Mouse (Mus musculus) gastrocnemius, postnatal 14 days (tissue): Measurements from ENCODE around the gene Pola1. TPM values are rescaled to one million over a fixed set of nuclear protein-coding genes. Genes with fewer than 3 reads are reported as not detected.
"Not testable (repeated sequence)": the region's sequence is repeated elsewhere in the genome, so short reads cannot be mapped to it uniquely, and the experiment has no call there.

Experiments used
- DNase-seq: peaks from one replicate; pipeline ENCODE4 v3.0.0; 2021; ENCODE audit warnings: mixed read lengths
- intact Hi-C: fragments of 180-260 bp; cut with DNase I; formaldehyde crosslinking; loops from one replicate; pipeline ENCODE4 v1.15.1; 2025; ENCODE audit warnings: low total_unique reads
- total RNA-seq, 2 experiments: library from RNA; stranded (reverse); gene quantifications; 2 replicates each; pipeline ENCODE4 v1.2.3; 2021

Gene Pola1
- total RNA-seq, 2 experiments from 2014 or later, result 3.7 to 4.3 TPM

DNA sequence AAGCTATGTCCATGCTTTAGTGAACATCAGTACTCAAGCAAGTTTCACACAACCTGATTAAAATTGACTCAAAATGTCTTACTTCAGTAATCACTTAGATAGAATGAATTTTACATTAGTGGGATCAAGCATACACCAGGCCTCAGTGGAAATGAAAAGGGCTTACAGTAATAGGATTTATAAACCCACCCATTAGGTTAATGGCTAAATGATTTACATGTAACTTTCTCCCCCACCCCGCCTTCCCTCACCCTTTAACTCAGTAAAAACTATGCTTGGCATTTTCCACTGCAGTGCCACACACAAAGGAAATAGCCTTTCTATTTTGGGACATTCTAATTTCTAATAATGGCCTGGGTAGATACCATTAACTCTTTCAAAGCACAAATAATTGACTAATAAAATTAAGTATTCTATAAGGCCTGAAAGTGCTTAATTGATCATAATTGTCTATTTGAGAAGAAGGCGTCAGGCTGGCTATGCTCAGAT, 129.0 kb downstream of the Pola1 start:
- no peak for DNase-seq
- intact Hi-C loops, result no loop called here

- DNase-seq, result no peak
- intact Hi-C loops, result no loop called here
Observed at GRCm38 (mm10) chrX:93497597-93497996, 134.4 kb downstream of the Pola1 start.

GRCm38 (mm10) chrX:93465711-93466110, 166.2 kb downstream of the Pola1 start:
- no peak for DNase-seq
- intact Hi-C loops, result loop anchor here (5.0 kb wide), 1 partner anchor 183 kb away; no protein-coding TSS in a partner anchor

GRCm38 (mm10) chrX:93429738-93430260, 202.2 kb downstream of the Pola1 start:
- DNase-seq, result no peak
- intact Hi-C loops, result no loop called here

DNA sequence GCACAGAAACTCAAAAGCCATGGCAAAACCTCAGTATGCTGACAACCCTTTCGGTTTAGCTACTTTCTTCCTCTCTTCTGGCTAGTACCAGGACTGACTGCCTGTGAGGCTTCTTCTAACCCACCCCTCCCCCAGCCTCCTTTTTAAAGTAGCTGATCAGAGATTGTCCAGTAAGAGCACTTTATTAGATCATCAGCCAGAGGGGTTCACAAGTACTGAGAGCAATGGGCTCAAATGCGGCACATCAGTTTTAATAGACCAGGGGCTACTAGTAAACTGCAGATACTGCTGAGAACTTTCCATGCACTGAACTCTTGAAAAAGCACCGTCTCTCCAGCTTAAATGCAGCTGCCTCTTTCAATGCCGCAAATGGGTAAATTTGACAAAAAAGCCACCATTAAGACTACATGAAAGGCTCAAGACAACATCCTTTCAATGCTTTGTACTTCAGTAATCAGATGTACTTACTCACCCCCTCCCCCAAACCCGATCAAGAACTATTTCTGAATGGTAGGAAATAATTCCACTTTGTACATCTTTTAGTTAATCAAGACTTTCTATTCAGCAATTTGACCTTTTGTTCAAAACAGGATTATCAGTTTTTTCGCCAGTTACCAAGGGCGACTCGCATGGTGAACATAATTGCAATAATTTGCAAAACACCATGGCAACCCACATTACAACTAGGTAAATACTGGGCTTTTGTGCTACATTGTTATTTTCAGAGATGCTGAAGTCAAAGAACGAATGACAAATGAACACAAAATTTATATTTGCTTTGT, 202.8 kb downstream of the Pola1 start:
- DNase-seq, result no peak
- intact Hi-C loops, result no loop called here

DNA sequence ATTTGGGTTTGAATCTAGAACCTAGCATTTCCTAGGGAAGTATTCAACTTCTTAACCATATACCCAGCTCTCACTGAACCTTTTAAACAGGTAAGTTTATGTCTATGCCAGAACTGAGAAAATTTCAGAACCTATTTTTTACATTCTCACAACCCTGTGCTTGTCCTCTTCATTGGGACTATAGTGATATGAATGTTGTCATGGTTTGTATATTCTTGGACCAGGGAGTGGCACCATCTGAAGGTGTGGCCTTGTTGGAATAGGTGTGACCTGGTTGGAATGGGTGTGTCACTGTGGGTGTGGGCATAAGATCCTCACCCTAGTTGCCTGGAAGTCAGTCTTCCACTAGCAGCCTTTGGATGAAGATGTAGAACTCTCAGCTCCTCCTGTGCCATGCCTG, 231.1 kb downstream of the Pola1 start:
- DNase-seq, intact Hi-C loops: not testable (repeated sequence)

DNA sequence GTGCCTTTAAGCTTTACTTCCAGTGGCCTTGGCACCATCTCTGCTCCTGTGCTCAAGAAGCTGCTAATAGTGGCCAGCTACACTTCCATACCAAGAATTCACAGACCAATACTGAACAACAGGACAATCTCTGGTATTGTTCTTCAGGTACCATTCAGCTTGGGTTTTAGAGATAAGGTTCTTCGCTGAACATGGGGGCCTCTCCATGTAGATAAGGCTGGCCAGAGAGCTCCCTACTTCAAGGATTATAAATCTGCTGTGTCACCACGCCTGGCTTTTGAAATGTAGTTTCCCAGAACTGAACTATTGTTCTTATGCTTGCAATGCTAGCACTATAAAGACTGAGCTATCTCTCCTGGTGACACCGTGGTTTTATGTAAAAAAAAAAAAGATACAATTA, 234.9 kb downstream of the Pola1 start:
- intact Hi-C loops, result no loop called here
- no peak for DNase-seq

DNA sequence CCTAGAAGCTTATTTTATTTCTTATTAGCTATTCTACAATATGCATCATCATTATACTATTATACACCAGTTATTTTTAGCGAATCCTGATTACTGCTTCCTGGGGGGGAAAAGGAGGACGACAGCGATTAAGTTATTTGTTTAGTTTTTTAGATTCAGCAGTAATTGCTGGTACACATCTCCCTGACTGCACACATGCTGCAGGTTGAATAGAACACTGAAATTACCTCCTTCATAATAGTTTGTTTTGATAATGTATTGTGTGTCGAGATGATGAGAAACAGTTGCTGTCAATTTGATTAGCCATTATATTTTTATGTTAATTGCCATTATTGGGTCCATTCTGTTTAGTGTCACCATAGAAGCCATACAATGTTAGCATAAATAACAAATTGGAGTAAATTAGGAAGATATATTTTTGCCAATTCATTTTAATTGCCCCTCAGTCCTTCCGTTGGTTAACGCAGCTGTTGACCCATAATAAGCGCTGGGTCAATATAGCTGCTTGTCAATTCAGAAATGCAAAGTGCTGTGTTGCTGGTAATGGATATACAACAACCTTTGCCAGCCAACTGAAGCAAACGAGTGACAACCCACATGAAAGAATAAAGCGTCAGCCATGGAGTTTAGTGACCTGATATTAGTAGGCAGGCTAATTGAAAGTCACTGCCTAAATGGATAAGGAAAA, 254.5 kb downstream of the Pola1 start:
- DNase-seq, result no peak
- intact Hi-C loops, result no loop called here

DNA sequence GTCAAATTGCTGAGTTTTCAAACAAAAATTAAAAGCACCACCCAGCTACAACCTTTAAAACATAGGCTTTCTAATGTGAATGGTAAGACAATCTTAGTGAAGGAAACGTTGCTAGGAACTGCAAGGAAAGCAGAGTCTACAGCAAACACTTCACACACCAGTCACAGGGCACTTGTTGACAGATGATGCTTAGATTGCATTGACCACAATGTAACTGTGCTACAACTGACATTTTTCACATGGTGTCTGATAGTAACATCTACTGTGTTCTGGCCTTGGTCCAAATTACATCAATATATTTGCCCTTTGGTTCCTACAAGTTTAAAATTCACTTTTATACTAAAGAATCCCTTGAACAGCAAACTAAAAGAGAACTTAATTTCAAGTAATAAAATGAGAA, 258.5 kb downstream of the Pola1 start:
- intact Hi-C loops, result loop anchor here (5.0 kb wide), 1 partner anchor 541 kb away; no protein-coding TSS in a partner anchor

DNA sequence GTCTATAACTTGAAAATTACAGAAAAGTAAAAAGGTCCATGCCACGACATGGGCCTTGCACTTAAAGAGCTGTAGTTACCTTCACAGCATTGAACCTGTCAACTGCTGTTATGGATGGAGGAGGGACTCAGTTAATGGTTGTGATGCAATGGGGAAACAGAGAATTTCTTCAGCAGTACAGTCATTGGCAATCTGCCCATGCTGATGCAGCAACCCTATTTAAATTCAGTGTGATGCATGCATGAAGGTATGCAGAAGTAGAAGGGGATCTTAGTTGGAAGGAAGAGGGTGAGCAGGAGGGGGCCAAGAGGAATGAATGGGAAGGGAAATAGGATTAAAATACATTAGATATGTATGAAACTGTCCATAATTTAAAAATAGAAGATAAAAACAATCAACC, 262.2 kb downstream of the Pola1 start:
- DNase-seq, result no peak
- intact Hi-C loops, result loop anchor here (5.0 kb wide), 1 partner anchor 537 kb away; no protein-coding TSS in a partner anchor

More for the DNA sequence above, 258.5 kb downstream of the Pola1 start:
- no peak for DNase-seq

- intact Hi-C loops, result no loop called here
- DNase-seq, result no peak
Observed at GRCm38 (mm10) chrX:93368211-93368610, 263.7 kb downstream of the Pola1 start.

GRCm38 (mm10) chrX:93321336-93321735, 310.6 kb downstream of the Pola1 start:
- intact Hi-C loops, result no loop called here
- no peak for DNase-seq

DNA sequence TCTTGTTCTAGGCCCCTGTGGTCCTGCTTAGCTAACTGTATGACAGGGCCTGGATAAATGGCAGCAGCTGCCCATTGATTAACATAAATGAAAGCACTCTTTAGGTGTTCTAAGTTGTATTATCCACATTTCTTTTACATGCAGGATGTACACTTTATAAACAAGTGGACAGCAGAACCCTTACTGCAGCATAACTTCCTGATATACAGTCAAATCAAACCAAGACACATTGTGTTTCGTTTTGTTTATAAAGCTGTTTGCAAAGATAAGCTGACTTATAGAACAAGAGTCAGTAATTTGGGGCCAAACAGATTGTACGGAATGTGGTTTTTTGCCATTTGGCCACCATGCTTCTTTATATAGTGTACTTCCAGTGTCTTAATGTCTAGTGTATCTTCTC, 312.0 kb downstream of the Pola1 start:
- intact Hi-C loops, result no loop called here
- no peak for DNase-seq

DNA sequence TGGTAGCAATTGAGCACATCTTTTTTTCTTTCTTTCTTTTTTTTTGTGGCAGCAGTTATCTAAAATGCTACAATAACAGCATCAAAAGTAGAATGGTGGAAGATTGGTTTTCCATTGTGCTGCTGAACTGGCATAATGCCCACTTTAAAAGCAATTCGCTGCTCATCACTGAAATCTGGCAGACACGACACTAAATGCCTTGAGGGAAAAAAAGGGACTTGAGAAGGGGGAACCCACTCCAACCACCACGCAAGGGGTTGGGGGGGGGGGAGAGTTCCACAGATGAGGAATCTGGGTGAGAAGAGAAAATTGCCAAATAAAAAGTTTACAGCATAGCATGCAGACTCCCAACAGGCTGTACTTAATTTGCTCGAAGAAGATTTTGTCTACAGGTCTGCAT, 314.4 kb downstream of the Pola1 start:
- DNase-seq, result no peak
- intact Hi-C loops, result no loop called here

DNA sequence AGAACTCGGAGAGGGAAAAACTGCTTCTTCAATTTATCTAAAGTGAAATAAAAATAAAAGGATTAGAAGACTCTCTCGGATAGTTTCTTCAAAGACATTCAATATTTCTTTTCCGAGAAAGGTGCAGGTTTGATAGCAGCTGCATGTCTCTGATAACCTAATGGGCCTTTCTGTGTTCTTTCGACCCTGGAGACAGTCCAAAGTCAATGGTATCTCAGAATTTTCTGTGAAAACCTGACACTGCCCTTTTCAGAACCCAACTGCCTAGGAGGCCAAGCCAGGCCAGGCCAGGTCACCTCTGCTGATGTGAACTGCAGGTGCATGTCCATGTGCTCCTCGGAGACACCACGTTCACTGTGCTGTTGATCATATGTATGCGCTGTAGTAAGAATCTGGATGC, 326.2 kb downstream of the Pola1 start:
- no peak for DNase-seq
- intact Hi-C loops, result no loop called here

DNA sequence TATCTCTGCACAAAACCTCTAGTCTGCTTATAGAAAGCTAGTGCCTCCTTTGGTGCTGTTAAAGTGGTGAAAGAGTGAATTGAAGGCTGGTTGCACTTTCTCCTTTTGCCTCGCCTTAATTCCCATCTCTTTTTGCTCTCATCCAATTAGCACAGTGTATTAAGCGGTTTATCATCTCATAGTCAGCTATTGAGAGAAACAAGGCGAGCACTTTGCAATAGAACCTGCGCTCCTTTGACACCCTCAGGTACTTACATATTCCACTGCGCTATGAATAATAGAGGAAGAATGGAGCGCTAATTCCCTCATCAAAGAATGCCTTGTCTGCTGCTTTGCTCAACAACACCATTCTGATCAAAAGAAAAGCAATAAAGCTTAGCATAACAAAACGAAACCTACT, 330.2 kb downstream of the Pola1 start:
- intact Hi-C loops, result no loop called here
- DNase-seq, result no peak

DNA sequence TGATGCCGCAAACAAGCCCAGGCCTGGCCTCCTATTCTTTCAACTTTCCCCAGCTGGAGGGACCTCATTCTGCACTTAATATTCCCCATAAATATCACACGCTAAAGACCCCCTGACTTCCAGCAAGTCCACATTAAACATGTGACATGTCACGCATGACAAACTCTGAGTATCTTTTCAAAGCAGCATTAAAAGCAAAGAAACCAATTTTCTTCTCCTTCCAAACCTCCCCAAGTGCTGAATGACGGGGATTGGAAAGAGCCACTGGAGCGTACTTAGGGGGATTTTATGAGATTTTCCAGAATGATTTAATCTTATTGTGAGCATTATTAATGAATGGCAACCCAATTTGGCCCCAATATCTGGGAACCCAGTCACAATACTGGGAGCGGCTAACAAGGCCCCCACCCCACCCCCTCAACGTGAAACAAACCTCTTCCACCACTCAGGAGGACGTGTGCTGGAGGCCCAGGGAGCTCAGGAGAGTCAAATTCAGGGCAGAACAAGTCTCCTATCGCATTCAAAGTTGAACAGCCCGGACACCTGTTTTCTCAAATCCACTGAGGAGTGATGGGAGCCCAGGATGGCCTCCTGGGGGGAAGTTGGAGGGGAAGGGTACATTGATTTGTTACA, 331.7 kb downstream of the Pola1 start:
- intact Hi-C loops, result no loop called here
- DNase-seq, result no peak

DNA sequence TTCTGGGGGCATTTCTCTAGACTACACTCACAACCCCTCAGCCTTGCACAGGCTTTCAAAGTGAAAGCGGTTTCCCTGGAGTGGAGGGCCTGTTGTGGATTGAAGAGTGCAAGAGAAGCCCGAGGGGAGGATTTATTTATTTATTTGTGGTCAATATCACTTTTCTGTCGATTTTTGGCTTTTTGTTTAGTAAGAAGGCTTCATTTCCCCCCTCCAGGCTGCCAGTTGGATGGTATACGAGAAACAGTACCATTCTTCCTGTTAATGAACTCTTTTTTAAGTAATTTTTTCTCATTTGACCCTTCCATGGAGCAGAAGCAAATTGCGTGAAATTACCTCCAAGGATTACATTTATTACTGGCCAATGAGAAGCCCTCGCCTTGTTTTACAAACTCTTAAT, 332.2 kb downstream of the Pola1 start:
- no peak for DNase-seq
- intact Hi-C loops, result no loop called here

DNA sequence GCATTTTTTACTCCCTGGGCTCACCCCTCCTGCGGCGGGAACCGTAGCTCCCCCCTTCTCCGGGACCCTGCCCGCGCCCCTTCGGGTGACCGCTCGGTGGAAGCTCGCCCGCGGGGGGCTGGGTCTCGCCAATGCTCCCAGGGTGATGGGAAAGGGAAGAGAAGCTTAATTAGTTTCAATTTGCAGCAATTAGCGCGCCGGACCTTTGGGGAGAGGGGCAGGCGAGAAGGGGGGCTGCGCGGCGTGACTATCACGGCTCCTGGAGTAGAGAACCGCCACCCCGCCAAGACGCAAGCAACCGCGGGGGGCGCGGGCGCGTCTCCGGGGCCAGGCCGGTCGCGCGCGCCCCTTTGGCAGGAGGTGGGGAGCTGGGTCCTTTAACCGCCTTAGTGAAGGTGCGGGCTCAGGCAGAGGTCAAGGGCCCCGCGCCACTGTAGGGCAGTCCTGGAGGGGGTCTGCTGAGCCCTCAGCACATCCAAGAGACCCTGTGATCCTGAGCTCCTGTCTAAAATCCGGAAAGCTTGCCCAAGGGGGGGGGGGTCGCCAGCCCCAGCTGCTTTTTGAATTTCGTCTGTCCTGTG, 332.8 kb downstream of the Pola1 start:
- DNase-seq, result no peak
- intact Hi-C loops, result no loop called here

GRCm38 (mm10) chrX:93297001-93297441, 334.9 kb downstream of the Pola1 start:
- no peak for DNase-seq
- intact Hi-C loops, result no loop called here
